Comparison of ENCODE assay signal across 16 mouse cellular contexts in genomic region chr11:111735961-111736360, GRCm38 (mm10).
DNase-seq lines count a peak whose midpoint lies in the region; ATAC-seq and TF ChIP-seq lines count a peak whose summit lies in the region.
"Had no signal": no experiment of that assay in that cellular context is flagged by ENCODE, and none has a peak within 500 bp of the region (broad histone marks: within the 10 kb centered on the region; RNA-seq: fewer than 3 reads in every experiment).

No protein-coding gene starts in this region.

- no peak for TF ChIP-seq EP300 in lung, postnatal 0 days (IDR thresholded peaks at IDR 0.05)

- no peak overlapping the region for H3K4me2 ChIP-seq in heart, embryonic 11.5 days
- no peak overlapping the region for H3K4me2 ChIP-seq in lung, postnatal 0 days (replicated peaks; ENCODE audit: low read depth, low read length)
- H3K4me2 ChIP-seq: embryonic facial prominence, embryonic 12.5 days; lung, embryonic 14.5 days; neural tube, embryonic 12.5 days had no signal

- H3K27me3 ChIP-seq in heart, embryonic 11.5 days (ENCODE audit: control insufficient read depth, insufficient read depth, low read length), result no peaks in the 10 kb centered on the region
- no peaks in the 10 kb centered on the region for H3K27me3 ChIP-seq in lung, postnatal 0 days (replicated peaks; ENCODE audit: insufficient read depth, low read length)
- H3K27me3 ChIP-seq: embryonic facial prominence, embryonic 12.5 days; neural tube, embryonic 12.5 days had no signal

- no peak overlapping the region for H3K9ac ChIP-seq in heart, embryonic 11.5 days (ENCODE audit: low read depth, low read length)
- no peak overlapping the region for H3K9ac ChIP-seq in lung, postnatal 0 days (replicated peaks; ENCODE audit: low read depth)
- H3K9ac ChIP-seq: embryonic facial prominence, embryonic 12.5 days; lung, embryonic 14.5 days; neural tube, embryonic 12.5 days had no signal

- ATAC-seq in heart, embryonic 11.5 days (replicated peaks; ENCODE audit: insufficient number of reproducible peaks, low FRiP score, low TSS enrichment), result no peak
- no peak for ATAC-seq in lung, postnatal 0 days
- ATAC-seq in granulocyte monocyte progenitor cell, adult 5-6 weeks (replicated peaks; ENCODE audit: poor library complexity, severe bottlenecking), result no peak
- ATAC-seq: forebrain, embryonic 16.5 days had no signal

- H3K36me3 ChIP-seq in heart, embryonic 11.5 days (ENCODE audit: control insufficient read depth, insufficient read depth, low read length), result no peaks in the 10 kb centered on the region
- no peaks in the 10 kb centered on the region for H3K36me3 ChIP-seq in lung, postnatal 0 days (ENCODE audit: insufficient read depth, low read length)
- H3K36me3 ChIP-seq: embryonic facial prominence, embryonic 12.5 days; neural tube, embryonic 12.5 days had no signal

- no peak overlapping the region for H3K27ac ChIP-seq in heart, embryonic 11.5 days (ENCODE audit: low read depth, low read length)
- H3K27ac ChIP-seq in lung, postnatal 0 days (ENCODE audit: low read length), result no peak overlapping the region
- H3K27ac ChIP-seq: embryonic facial prominence, embryonic 12.5 days; neural tube, embryonic 12.5 days had no signal

- H3K9me3 ChIP-seq in heart, embryonic 11.5 days (replicated peaks; ENCODE audit: control insufficient read depth, low read length), result no peaks in the 10 kb centered on the region
- H3K9me3 ChIP-seq in lung, postnatal 0 days (ENCODE audit: low read length), result no peaks in the 10 kb centered on the region
- H3K9me3 ChIP-seq: embryonic facial prominence, embryonic 12.5 days; neural tube, embryonic 12.5 days had no signal

- peak; percentile 80 to 83 for DNase-seq in heart, adult 18-20 months
- peak; percentile 9 for DNase-seq in lung, postnatal 25 days (ENCODE audit: low spot score)
- no peak for DNase-seq in lung, postnatal 0 days (ENCODE audit: low spot score)
- DNase-seq in heart, adult 9 months (ENCODE audit: low spot score in 2 of 2), result peak; percentile 63 to 85
- peak; percentile 64 for DNase-seq in skeletal muscle tissue, adult 2 months (ENCODE audit: low read depth, low spot score)
- DNase-seq: adrenal gland, postnatal 25 days; cerebellum, adult 18-20 months; kidney, adult 9 months; liver; lung, embryonic 14.5 days; right cerebral cortex, postnatal 14 days had no signal

- no peaks in the 10 kb centered on the region; the same call in 1 of the 2 replicates for H3K4me1 ChIP-seq in heart, embryonic 11.5 days (ENCODE audit: control insufficient read depth, insufficient read depth, low read length)
- H3K4me1 ChIP-seq in lung, postnatal 0 days (ENCODE audit: insufficient read depth, low read depth, low read length), result no peaks in the 10 kb centered on the region
- H3K4me1 ChIP-seq: neural tube, embryonic 12.5 days had no signal

- 79% methylated on average over 5 of the region's 5 CpGs for WGBS in heart, embryonic 11.5 days (ENCODE audit: insufficient replicate concordance)
- 85% methylated on average over 5 of the region's 5 CpGs for WGBS in lung, postnatal 0 days

- no peak overlapping the region for H3K4me3 ChIP-seq in heart, embryonic 11.5 days (ENCODE audit: low read depth, low read length)
- no peak overlapping the region for H3K4me3 ChIP-seq in lung, postnatal 0 days (ENCODE audit: low read depth, low read length)
- H3K4me3 ChIP-seq: embryonic facial prominence, embryonic 12.5 days; neural tube, embryonic 12.5 days had no signal

- TF ChIP-seq CTCF in lung, postnatal 0 days (IDR thresholded peaks at IDR 0.05), result no peak
